Mouse (Mus musculus): ENCODE results near the gene Nt5c1a.
"Not testable (repeated sequence)": the region's sequence is repeated elsewhere in the genome, so short reads cannot be mapped to it uniquely, and the experiment has no call there.

The Nt5c1a gene

GRCm38 (mm10) chr4:123201186-123202093 lies at the start of gene Nt5c1a:
TSS of gene Nt5c1a (plus strand) at chr4:123201504.
- no peak for DNase-seq (ENCODE audit: low read depth, low spot score)

- DNase-seq (ENCODE audit: low read depth, low spot score), result no peak
Measured at GRCm38 (mm10) chr4:123152003-123152402, 49.3 kb upstream of the Nt5c1a start.

DNA sequence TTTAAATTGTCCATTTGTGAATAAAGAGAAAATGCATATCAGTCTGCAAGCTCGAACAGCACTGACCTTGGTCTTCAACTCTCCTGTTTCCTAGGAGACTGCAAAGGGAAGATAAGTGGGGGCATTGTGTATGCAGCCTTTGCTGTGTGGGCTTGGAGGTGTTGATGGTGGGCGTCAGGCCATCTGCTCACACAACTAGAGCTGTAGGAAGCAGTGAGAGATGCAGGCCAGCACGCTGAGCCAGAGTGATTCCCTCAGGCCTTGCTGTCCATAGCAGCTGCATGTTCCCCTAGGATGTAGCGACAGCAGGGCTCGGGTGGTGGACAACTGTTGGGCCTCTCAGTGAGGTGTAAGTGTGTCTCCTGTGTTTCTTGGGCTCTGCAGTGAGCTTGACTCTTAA lies 48.3 kb upstream of the Nt5c1a start:
- DNase-seq (ENCODE audit: low read depth, low spot score), result no peak

DNA sequence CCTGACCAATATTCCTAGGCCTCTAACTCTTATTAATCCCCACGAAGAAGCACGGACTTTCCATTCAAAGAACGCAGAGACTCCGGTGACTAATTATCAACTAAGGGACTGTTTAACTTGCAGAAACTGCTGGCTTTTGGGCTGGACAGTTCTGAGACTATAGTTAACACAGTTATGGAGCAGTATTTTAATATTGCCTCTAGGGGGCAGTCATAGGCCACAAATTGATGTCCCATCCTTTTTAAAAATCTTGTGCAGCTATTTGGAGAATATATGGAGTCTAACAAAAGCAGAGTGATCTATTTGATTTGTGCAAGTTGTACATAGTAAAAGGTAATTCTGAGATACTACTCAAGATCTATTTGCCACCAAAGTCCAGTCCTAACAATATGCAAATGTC lies 46.3 kb upstream of the Nt5c1a start:
- peak; percentile 55 for DNase-seq (ENCODE audit: low read depth, low spot score)

- DNase-seq (ENCODE audit: low read depth, low spot score), result no peak
Measured at GRCm38 (mm10) chr4:123155427-123155826, 45.9 kb upstream of the Nt5c1a start.

- no peak for DNase-seq (ENCODE audit: low read depth, low spot score)
Measured at GRCm38 (mm10) chr4:123155840-123156239, 45.5 kb upstream of the Nt5c1a start.

GRCm38 (mm10) chr4:123160571-123160970 lies 40.7 kb upstream of the Nt5c1a start:
- no peak for DNase-seq (ENCODE audit: low read depth, low spot score)

DNA sequence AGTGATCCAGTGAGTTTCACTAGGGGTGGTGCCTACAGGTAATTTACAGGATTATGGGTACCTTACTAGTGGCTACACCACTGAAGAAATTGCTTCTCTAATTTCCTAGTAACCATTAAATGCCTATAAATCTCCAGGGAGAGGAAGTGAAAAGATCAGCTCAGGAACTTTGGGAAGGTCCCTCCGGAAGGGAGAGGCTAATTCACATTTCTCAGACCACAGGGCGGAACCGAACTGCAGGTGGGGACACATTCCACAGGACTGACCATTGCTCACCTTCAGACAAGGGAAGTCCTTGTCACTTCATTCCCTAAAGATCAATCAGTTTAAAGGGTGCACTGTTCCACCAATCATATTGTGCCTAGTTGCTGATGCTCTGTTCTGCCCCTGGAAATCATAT lies 40.1 kb upstream of the Nt5c1a start:
- DNase-seq (ENCODE audit: low read depth, low spot score), result not testable (repeated sequence)

DNA sequence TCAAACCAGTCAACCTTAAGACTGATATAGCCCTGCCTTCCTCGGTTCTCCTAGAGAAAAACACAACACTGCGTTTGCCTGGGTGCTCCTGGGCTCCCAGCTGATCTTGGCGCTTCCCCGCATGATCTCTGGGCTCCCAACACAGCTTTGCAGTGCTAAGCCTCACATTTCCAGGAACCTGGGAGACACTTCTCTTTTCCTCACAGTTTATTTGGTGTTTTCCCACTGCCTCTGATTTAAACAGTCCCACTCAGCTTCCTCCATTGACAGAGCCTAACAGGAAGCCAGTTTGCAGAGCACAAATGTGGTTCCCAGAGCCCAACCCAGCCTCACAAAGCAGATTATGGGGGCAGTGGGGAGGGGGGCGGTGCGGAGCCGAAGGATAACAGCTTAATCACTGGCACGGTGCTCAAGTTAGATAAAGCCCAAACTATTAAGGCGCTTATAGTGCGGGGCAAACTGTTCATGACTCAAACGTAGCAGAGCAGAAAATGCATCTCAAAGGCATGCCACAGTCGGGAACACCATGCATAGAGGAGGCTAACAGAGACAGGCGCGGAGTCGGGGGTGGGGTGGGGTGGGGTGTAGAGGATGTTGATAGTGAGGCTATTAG lies 38.9 kb upstream of the Nt5c1a start:
- peak; percentile 66 for DNase-seq (ENCODE audit: low read depth, low spot score)

GRCm38 (mm10) chr4:123164157-123164556 lies 37.1 kb upstream of the Nt5c1a start:
- no peak for DNase-seq (ENCODE audit: low read depth, low spot score)

- peak; percentile 33 for DNase-seq (ENCODE audit: low read depth, low spot score)
Measured at GRCm38 (mm10) chr4:123171811-123172210, 29.5 kb upstream of the Nt5c1a start.

GRCm38 (mm10) chr4:123182328-123183238 lies 18.7 kb upstream of the Nt5c1a start, which contains the start of gene Hpcal4:
TSS of gene Hpcal4 (plus strand) at chr4:123183227.
- DNase-seq (ENCODE audit: low read depth, low spot score), result no peak

- peak; percentile 69 for DNase-seq (ENCODE audit: low read depth, low spot score)
Measured at GRCm38 (mm10) chr4:123183239-123184056, 17.9 kb upstream of the Nt5c1a start.

DNA sequence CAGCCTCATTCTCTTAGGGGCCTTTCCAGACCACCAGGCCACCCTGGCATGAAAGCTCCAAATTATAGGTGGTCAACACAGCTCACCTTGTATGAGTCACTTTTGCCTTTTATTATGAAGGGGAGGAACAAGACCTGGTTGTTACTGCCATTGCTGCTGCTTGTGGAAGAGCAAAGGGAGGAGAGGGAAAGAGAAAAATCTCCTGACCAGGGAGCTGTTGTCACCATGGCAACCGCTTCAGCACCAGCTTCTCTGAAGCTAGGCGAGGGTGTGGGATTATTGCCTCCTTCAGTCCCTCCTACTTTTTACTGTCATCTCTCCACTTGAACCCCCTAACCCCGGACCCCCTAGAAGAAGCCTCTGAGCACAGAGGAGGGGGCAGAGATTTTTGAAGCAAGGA lies 16.5 kb upstream of the Nt5c1a start:
- DNase-seq (ENCODE audit: low read depth, low spot score), result no peak

GRCm38 (mm10) chr4:123192336-123192735 lies 9.0 kb upstream of the Nt5c1a start:
- DNase-seq (ENCODE audit: low read depth, low spot score), result no peak

GRCm38 (mm10) chr4:123193791-123194190 lies 7.5 kb upstream of the Nt5c1a start:
- DNase-seq (ENCODE audit: low read depth, low spot score), result no peak

DNA sequence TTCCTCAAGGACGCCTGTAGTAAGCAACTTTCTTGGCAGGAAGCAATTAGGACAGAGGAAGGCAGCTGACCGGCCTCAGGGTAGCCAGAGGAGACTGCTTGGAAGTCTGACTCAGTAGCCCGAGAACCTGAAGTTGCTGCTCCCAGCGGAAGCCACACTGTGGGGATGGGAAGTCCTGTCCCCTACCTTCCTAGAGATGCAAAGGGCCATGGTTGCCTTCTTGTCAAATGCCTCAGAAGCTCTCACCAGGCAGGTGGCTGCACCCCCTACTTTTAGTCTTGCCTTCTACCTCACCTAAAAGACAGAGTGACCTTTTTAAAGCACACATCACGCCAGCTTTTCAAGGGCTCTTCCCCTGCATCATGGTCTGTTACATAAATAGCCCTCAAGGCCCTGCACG lies 4.6 kb upstream of the Nt5c1a start:
- DNase-seq (ENCODE audit: low read depth, low spot score), result no peak

- DNase-seq (ENCODE audit: low read depth, low spot score), result peak; percentile 55
Measured at GRCm38 (mm10) chr4:123200771-123201185, 526 bp upstream of the Nt5c1a start.

- DNase-seq (ENCODE audit: low read depth, low spot score), result no peak
Measured at GRCm38 (mm10) chr4:123202094-123202420, 753 bp downstream of the Nt5c1a start.

DNA sequence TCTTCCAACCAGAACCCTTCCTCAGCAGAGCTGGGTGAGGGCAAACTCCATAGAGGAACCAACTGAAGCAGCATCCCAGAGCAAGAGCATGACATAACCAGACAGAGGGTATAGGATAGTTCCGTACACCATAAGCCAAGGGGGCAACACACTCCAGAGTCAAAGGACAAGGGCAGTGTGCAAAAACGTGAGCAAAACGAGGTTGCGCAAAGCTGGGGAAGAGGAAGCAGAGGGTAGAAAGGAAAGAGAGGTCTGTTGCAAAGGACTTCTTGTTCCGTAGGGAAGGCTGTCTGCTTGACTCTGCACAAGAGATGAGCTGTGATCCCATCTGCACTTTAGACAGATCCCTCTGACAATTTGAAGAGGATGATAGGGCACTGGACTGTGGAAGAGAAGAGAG lies 6.0 kb downstream of the Nt5c1a start:
- DNase-seq (ENCODE audit: low read depth, low spot score), result no peak

DNA sequence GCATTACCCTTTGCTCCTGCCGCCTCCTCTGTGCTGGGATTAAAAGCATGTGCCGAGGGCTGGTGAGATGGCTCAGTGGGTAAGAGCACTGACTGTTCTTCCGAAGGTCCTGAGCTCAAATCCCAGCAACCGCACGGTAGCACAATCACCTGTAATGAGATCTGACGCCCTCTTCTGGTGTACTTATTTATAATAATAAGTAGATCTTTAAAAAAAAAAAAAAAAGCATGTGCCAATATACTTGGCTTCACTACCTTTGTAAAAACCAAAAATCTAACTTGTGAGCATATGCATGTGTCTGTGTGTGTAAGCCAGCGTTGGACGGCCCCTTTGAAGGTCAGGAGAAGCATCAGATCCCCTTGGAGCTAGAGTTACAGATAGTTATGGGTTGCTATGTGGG lies 9.7 kb downstream of the Nt5c1a start:
- DNase-seq (ENCODE audit: low read depth, low spot score), result no peak
